Mouse (Mus musculus) kidney, postnatal 0 days (tissue): ENCODE measurements around the gene Ppm1b. TPM values are rescaled to one million over a fixed set of nuclear protein-coding genes. Genes with fewer than 3 reads are reported as not detected.

Experiments used
- ATAC-seq: fragments of 200-750 bp; cut with Nextera tagmentation; replicated peaks from 2 replicates; pipeline ENCODE4 v1.8.0; 2017; ENCODE audit warnings: low read depth, moderate number of reproducible peaks, moderate TSS enrichment, moderate library complexity; ENCODE audit not compliant: low FRiP score
- DNase-seq: peaks from one replicate; pipeline ENCODE4 v3.0.0-alpha.2; 2016; ENCODE audit warnings: low spot score
- H3K27ac ChIP-seq: fragments of 300-500 bp; sonication (generic); 2 replicates; pipeline ENCODE4 v1.5.1; 2014; ENCODE audit warnings: mild to moderate bottlenecking
- H3K27me3 ChIP-seq: fragments of 300-500 bp; sonication (generic); 2 replicates; pipeline ENCODE4 v1.6.1; 2014; ENCODE audit warnings: low read length, mixed read lengths; ENCODE audit not compliant: insufficient read depth
- H3K36me3 ChIP-seq: fragments of 300-500 bp; sonication (generic); 2 replicates; pipeline ENCODE4 v1.6.1; 2014; ENCODE audit warnings: low read length, mixed read lengths; ENCODE audit not compliant: insufficient read depth
- H3K4me1 ChIP-seq: fragments of 300-500 bp; sonication (generic); replicated peaks from 2 replicates; pipeline ENCODE4 v1.6.1; 2014; ENCODE audit warnings: antibody characterized with exemption, low read length, mixed read lengths; ENCODE audit not compliant: insufficient read depth
- H3K4me2 ChIP-seq: fragments of 300-500 bp; sonication (generic); 2 replicates; pipeline ENCODE4 v1.6.1; 2014; ENCODE audit warnings: mild to moderate bottlenecking, low read length, moderate library complexity, mixed read lengths
- H3K4me3 ChIP-seq: fragments of 300-500 bp; sonication (generic); replicated peaks from 2 replicates; pipeline ENCODE4 v1.5.1; 2014; ENCODE audit warnings: low read depth, low read length
- H3K9ac ChIP-seq: fragments of 300-500 bp; sonication (generic); 2 replicates; pipeline ENCODE4 v1.6.1; 2014; ENCODE audit warnings: low read depth, low read length
- H3K9me3 ChIP-seq: fragments of 300-500 bp; sonication (generic); replicated peaks from 2 replicates; pipeline ENCODE4 v1.6.1; 2016; ENCODE audit warnings: low read length, inconsistent platforms, mixed read lengths
- CTCF ChIP-seq: IDR thresholded peaks from 2 replicates; pipeline ENCODE4 v1.5.1; 2016; ENCODE audit warnings: antibody characterized with exemption, low read depth, mild to moderate bottlenecking, moderate library complexity
- WGBS: fragments of 180-500 bp; shearing (Covaris S2); extraction: QIAGEN DNeasy Blood & Tissue Kit; methylation state at CpG from one replicate; pipeline ENCODE4 v1.1.7; 2014; 5-methylcytosine and 5-hydroxymethylcytosine counted together
- polyA plus RNA-seq: library from polyadenylated mRNA; unstranded; fragments of >200 nt; fragmentation: Nextera tagmentation; extraction: Ambion mirVana; gene quantifications from 2 replicates; pipeline ENCODE4 v1.2.1, GENCODE M21; 2015

Ppm1b gene
- polyA plus RNA-seq, 1 experiment from 2014 or later: 67.3 TPM

DNA sequence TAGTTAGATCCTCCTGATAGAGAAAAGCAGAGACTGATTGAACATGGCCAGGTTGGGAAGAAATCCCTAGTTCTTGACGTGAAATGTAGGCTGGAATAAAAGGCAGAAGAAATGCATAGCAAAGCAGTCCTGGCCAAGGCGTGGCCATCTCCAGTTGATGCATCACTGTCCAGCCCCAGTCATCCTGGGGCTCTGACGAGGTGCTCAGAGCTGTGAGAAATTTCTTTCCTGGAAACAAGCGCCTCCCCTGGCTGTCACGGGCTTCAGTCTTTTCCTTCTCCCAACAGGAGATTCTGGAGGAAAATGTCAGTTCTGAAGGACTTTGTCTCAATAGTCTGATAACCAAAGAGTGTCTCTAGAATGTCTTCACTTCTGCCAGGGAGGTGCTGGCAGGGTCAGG, 74.1 kb downstream of the Ppm1b start:
- Histone ChIP-seq H3K4me3 (no peak overlapping the region), H3K4me1 (peaks cover 4% of the 10 kb centered on the region; the same call in 1 of the 2 replicates), H3K9ac (no peak overlapping the region), H3K27me3 (no peaks in the 10 kb centered on the region), H3K9me3 (no peaks in the 10 kb centered on the region), H3K27ac (0 out of 2 replicates have a peak overlapping the region, but pooled peaks have one; percentile 15), H3K36me3 (no peaks in the 10 kb centered on the region), H3K4me2 (0 out of 2 replicates have a peak overlapping the region, but pooled peaks have one; percentile 12)
- ATAC-seq: no peak
- TF ChIP-seq CTCF: no peak
- no peak for DNase-seq
- 63% methylated on average over 5 of the region's 5 CpGs for WGBS

DNA sequence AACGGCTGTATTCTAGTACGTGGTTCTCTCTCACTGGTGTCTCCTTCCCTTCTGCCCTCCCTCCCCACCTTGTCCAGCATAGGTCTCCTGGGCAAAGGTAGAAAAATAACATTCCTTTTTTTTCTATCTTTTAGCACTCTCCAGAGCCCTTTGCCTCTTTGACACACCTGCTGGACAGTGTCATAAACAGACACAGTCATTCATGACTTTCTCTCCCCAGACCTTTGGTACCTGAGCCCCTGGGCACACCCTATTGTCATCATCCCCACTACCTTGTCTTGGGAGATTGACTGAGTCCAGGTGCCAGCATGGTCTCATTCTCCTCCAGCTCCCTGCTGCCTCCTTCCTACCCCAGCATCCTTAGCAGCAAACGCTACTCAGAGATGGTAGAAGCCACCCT, 76.5 kb downstream of the Ppm1b start:
- DNase-seq (no peak), ATAC-seq (no peak)
- Histone ChIP-seq H3K4me3 (no peak overlapping the region), H3K27me3 (no peaks in the 10 kb centered on the region), H3K9me3 (no peaks in the 10 kb centered on the region), H3K4me2 (no peak overlapping the region), H3K36me3 (no peaks in the 10 kb centered on the region), H3K27ac (no peak overlapping the region), H3K9ac (no peak overlapping the region), H3K4me1 (peaks cover 4% of the 10 kb centered on the region; the same call in 1 of the 2 replicates)
- 85% methylated on average over 3 of the region's 3 CpGs for WGBS
- no peak for TF ChIP-seq CTCF

DNA sequence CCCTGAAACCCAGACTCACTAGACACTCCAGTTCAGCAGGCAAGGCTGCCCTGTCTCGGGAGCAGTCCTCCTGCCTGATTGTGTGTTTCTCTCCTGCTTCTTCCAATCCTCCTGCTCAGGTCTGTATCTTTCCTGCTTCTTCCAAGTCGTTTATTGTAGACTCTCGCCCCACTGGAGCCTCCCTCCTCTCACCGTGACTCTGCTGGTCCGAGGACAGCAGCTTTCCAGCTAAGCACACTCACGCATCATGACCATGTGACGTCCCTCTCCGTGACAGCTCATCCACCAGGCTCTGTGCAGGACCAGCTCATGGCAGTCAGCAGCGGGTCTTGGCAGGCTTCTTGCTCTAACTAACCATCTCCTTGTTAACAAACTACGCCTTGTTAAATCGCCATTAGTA, 77.5 kb downstream of the Ppm1b start:
- Histone ChIP-seq H3K9me3 (no peaks in the 10 kb centered on the region), H3K9ac (no peak overlapping the region), H3K36me3 (no peaks in the 10 kb centered on the region), H3K27ac (no peak overlapping the region), H3K4me2 (no peak overlapping the region), H3K27me3 (no peaks in the 10 kb centered on the region), H3K4me1 (peaks cover 4% of the 10 kb centered on the region; the same call in 1 of the 2 replicates), H3K4me3 (no peak overlapping the region)
- 48% methylated on average over 11 of the region's 11 CpGs for WGBS
- DNase-seq (no peak), ATAC-seq (no peak)
- TF ChIP-seq CTCF: no peak

DNA sequence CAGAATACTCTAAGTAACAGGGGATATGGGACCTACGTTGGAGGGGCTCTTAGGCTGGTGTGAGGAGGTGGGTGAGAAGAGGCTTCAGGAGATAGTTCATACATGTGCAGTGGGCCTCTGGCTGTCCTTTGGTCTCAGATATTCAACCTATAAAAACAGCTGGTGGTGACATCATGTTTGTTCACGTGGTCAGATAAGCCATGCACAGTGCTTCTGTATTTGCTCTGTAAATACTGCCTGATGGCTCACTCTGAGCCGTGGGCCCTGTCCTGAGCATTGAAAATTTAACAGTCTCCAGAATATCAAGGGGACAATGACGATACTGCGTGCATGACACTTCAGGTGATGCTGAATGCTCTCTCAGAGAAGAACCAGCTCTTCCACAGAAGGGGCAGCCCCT, 81.3 kb downstream of the Ppm1b start:
- Histone ChIP-seq H3K4me3 (no peak overlapping the region), H3K9me3 (no peaks in the 10 kb centered on the region), H3K4me2 (no peak overlapping the region), H3K27me3 (no peaks in the 10 kb centered on the region), H3K27ac (no peak overlapping the region), H3K9ac (no peak overlapping the region), H3K4me1 (no peaks in the 10 kb centered on the region), H3K36me3 (no peaks in the 10 kb centered on the region)
- no peak for TF ChIP-seq CTCF
- ATAC-seq (no peak), DNase-seq (no peak)
- WGBS: 77% methylated on average over 5 of the region's 5 CpGs

DNA sequence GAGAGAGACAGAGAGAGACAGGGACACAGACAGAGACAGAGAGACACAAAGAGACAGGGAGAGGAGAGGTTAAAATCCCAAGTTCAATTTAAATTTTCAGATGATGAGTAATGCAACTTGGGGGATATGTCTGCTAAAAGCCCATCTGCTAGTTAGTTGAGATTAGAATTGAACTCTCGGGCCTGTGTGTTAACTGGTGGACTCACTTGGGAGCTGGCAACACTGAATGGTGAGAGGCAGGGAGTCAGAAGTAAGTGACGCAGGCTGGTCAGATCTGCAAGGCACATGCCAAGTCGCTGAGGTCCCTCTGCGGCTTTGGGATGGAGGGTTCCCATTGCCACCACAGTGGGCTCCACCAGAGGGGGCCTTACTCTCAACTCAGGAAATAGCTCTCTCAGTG, 81.8 kb downstream of the Ppm1b start:
- Histone ChIP-seq H3K36me3 (no peaks in the 10 kb centered on the region), H3K4me2 (no peak overlapping the region), H3K9me3 (no peaks in the 10 kb centered on the region), H3K4me3 (no peak overlapping the region), H3K27ac (no peak overlapping the region), H3K27me3 (no peaks in the 10 kb centered on the region), H3K9ac (no peak overlapping the region), H3K4me1 (no peaks in the 10 kb centered on the region)
- WGBS: 90% methylated on average over 4 of the region's 4 CpGs
- no peak for ATAC-seq
- TF ChIP-seq CTCF: no peak
- DNase-seq: no peak

DNA sequence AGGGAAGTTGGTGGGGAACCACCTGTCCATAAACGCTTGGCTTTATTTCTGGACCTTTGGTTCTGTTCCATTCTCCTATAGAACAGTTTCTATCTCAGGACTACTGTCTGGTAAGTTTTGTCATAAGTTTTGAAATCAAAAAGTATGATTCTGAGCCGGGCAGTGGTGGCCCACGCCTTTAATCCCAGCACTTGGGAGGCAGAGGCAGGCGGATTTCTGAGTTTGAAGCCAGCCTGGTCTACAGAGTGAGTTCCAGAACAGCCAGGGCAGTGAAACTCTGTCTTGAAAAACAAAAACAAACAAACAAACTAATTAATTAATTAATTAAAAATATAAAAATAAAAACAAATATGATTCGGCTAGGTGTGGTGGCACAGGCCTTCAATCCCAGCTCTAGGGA, 82.2 kb downstream of the Ppm1b start:
- H3K4me1 ChIP-seq: no peaks in the 10 kb centered on the region
- WGBS: 98% methylated on average over 5 of the region's 5 CpGs
- no peak overlapping the region for H3K4me2 ChIP-seq
- H3K9me3 ChIP-seq: no peaks in the 10 kb centered on the region
- TF ChIP-seq CTCF: no peak
- DNase-seq (no peak), ATAC-seq (no peak)
- no peaks in the 10 kb centered on the region for H3K27me3 ChIP-seq
- H3K27ac ChIP-seq: no peak overlapping the region
- no peak overlapping the region for H3K4me3 ChIP-seq
- no peak overlapping the region for H3K9ac ChIP-seq
- H3K36me3 ChIP-seq: no peaks in the 10 kb centered on the region

DNA sequence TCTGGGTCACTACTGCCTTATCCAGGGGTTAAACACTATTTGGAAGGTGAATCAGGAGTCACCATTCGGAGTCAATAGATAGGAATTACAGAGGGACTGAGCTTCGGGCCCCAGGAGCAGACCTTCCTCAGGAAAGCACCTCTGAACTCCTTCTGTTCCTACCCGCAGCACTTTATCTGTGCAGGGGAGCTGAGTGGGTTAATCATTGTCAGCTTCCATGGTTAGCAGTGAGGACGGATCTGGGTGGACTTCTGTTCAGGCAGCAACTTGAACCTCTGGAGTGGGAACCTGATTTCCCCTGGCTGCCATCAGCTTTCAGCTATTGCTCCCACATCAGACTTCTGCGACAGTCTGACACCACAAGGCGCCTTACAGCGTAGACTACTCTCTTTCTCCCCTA, 84.4 kb downstream of the Ppm1b start:
- Histone ChIP-seq H3K9me3 (no peaks in the 10 kb centered on the region), H3K27me3 (no peaks in the 10 kb centered on the region), H3K4me2 (no peak overlapping the region), H3K4me3 (no peak overlapping the region), H3K9ac (no peak overlapping the region), H3K36me3 (no peaks in the 10 kb centered on the region), H3K4me1 (no peaks in the 10 kb centered on the region), H3K27ac (peak overlapping the region; percentile 58)
- ATAC-seq (peak; percentile 64; the same call in 1 of the 2 replicates), DNase-seq (peak; percentile 25)
- 51% methylated on average over 7 of the region's 7 CpGs for WGBS
- no peak for TF ChIP-seq CTCF
